Mouse (Mus musculus) kidney, embryonic 15.5 days (tissue): ENCODE measurements at regions not wholly inside any gene's neighbourhood (a gene's known extent, or its start where the extent isn't known, plus 50 kb on each side); places are given as distances from the start of the nearest gene placed in this dataset.

Source experiments
- ATAC-seq: fragments of 200-750 bp; cut with Nextera tagmentation; replicated peaks from 2 replicates; pipeline ENCODE4 v1.8.0; 2017; ENCODE audit warnings: moderate TSS enrichment; ENCODE audit not compliant: low FRiP score
- H3K27ac ChIP-seq: fragments of 300-500 bp; sonication (generic); 2 replicates; pipeline ENCODE4 v1.5.1; 2015; ENCODE audit warnings: mild to moderate bottlenecking, inconsistent platforms
- H3K27me3 ChIP-seq: fragments of 300-500 bp; sonication (generic); 2 replicates; pipeline ENCODE4 v1.6.1; 2015; ENCODE audit warnings: inconsistent platforms
- H3K36me3 ChIP-seq: fragments of 300-500 bp; sonication (generic); 2 replicates; pipeline ENCODE4 v1.6.1; 2015; ENCODE audit warnings: inconsistent platforms
- H3K4me1 ChIP-seq: fragments of 300-500 bp; sonication (generic); 2 replicates; pipeline ENCODE4 v1.6.1; 2015; ENCODE audit warnings: inconsistent platforms
- H3K4me2 ChIP-seq: fragments of 300-500 bp; sonication (generic); 2 replicates; pipeline ENCODE4 v1.6.1; 2015; ENCODE audit warnings: moderate library complexity, mild to moderate bottlenecking, inconsistent platforms
- H3K4me3 ChIP-seq: fragments of 300-500 bp; sonication (generic); replicated peaks from 2 replicates; pipeline ENCODE4 v1.5.1; 2015; ENCODE audit warnings: mild to moderate bottlenecking, inconsistent platforms
- H3K9ac ChIP-seq: fragments of 300-500 bp; sonication (generic); 2 replicates; pipeline ENCODE4 v1.6.1; 2015; ENCODE audit warnings: mild to moderate bottlenecking, inconsistent platforms
- H3K9me3 ChIP-seq: fragments of 300-500 bp; sonication (generic); replicated peaks from 2 replicates; pipeline ENCODE4 v1.6.1; 2016; ENCODE audit warnings: inconsistent platforms
- WGBS: fragments of 180-500 bp; shearing (Covaris S2); methylation state at CpG from one replicate; pipeline ENCODE4 v1.1.7; 2015; ENCODE audit warnings: mixed read lengths; 5-methylcytosine and 5-hydroxymethylcytosine counted together

GRCm38 (mm10) chr17:88190735-88191134 lies 125.6 kb upstream of the Fbxo11 start:
- Histone ChIP-seq H3K9me3 (no peaks in the 10 kb centered on the region), H3K9ac (no peak overlapping the region), H3K4me1 (no peaks in the 10 kb centered on the region), H3K27me3 (no peaks in the 10 kb centered on the region), H3K4me3 (no peak overlapping the region), H3K27ac (no peak overlapping the region), H3K36me3 (no peaks in the 10 kb centered on the region), H3K4me2 (no peak overlapping the region)
- 83% methylated on average over 5 of the region's 5 CpGs for WGBS
- ATAC-seq = no peak

- 71% methylated on average over 2 of the region's 2 CpGs for WGBS
- H3K4me3 ChIP-seq = no peak overlapping the region
- ATAC-seq = no peak
- no peaks in the 10 kb centered on the region for H3K9me3 ChIP-seq
- H3K36me3 ChIP-seq = no peaks in the 10 kb centered on the region
- H3K4me2 ChIP-seq = no peak overlapping the region
- no peak overlapping the region for H3K9ac ChIP-seq
- H3K4me1 ChIP-seq = no peaks in the 10 kb centered on the region
- H3K27me3 ChIP-seq = no peaks in the 10 kb centered on the region
- no peak overlapping the region for H3K27ac ChIP-seq
Observed at GRCm38 (mm10) chr17:88191444-88191843, 126.4 kb upstream of the Fbxo11 start.

- Histone ChIP-seq H3K4me3 (no peak overlapping the region), H3K9ac (no peak overlapping the region), H3K27ac (no peak overlapping the region), H3K4me2 (no peak overlapping the region), H3K27me3 (no peaks in the 10 kb centered on the region), H3K4me1 (no peaks in the 10 kb centered on the region), H3K9me3 (no peaks in the 10 kb centered on the region), H3K36me3 (no peaks in the 10 kb centered on the region)
- ATAC-seq = no peak
- 89% methylated on average over 16 of the region's 16 CpGs for WGBS
Observed at GRCm38 (mm10) chr17:88191930-88192807, 127.1 kb upstream of the Fbxo11 start.

- H3K9ac ChIP-seq = no peak overlapping the region
- H3K4me3 ChIP-seq = no peak overlapping the region
- no peaks in the 10 kb centered on the region for H3K36me3 ChIP-seq
- no peaks in the 10 kb centered on the region for H3K9me3 ChIP-seq
- 93% methylated on average over 5 of the region's 5 CpGs for WGBS
- no peaks in the 10 kb centered on the region for H3K27me3 ChIP-seq
- H3K27ac ChIP-seq = no peak overlapping the region
- H3K4me1 ChIP-seq = no peaks in the 10 kb centered on the region
- no peak overlapping the region for H3K4me2 ChIP-seq
- no peak for ATAC-seq
Observed at GRCm38 (mm10) chr17:88194693-88195092, 129.6 kb upstream of the Fbxo11 start.

- H3K27me3 ChIP-seq = no peaks in the 10 kb centered on the region
- no peak overlapping the region for H3K4me2 ChIP-seq
- H3K4me3 ChIP-seq = no peak overlapping the region
- no peaks in the 10 kb centered on the region for H3K9me3 ChIP-seq
- H3K4me1 ChIP-seq = no peaks in the 10 kb centered on the region
- H3K27ac ChIP-seq = no peak overlapping the region
- no peak overlapping the region for H3K9ac ChIP-seq
- ATAC-seq = no peak
- H3K36me3 ChIP-seq = no peaks in the 10 kb centered on the region
- 82% methylated on average over 2 of the region's 2 CpGs for WGBS
Observed at GRCm38 (mm10) chr17:88195303-88195702, 130.2 kb upstream of the Fbxo11 start.

GRCm38 (mm10) chr17:88195893-88196292 lies 130.8 kb upstream of the Fbxo11 start:
- Histone ChIP-seq H3K9ac (no peak overlapping the region), H3K27me3 (no peaks in the 10 kb centered on the region), H3K27ac (no peak overlapping the region), H3K9me3 (no peaks in the 10 kb centered on the region), H3K36me3 (no peaks in the 10 kb centered on the region), H3K4me2 (no peak overlapping the region), H3K4me3 (no peak overlapping the region), H3K4me1 (no peaks in the 10 kb centered on the region)
- ATAC-seq = no peak
- WGBS = 63% methylated on average over 6 of the region's 6 CpGs

GRCm38 (mm10) chr17:88196322-88196721 lies 131.2 kb upstream of the Fbxo11 start:
- Histone ChIP-seq H3K4me2 (no peak overlapping the region), H3K27me3 (no peaks in the 10 kb centered on the region), H3K9me3 (no peaks in the 10 kb centered on the region), H3K36me3 (no peaks in the 10 kb centered on the region), H3K4me1 (no peaks in the 10 kb centered on the region), H3K27ac (no peak overlapping the region), H3K4me3 (no peak overlapping the region), H3K9ac (no peak overlapping the region)
- ATAC-seq = no peak
- WGBS = 85% methylated on average over 1 of the region's 1 CpGs

GRCm38 (mm10) chr17:88197381-88197780 lies 132.3 kb upstream of the Fbxo11 start:
- Histone ChIP-seq H3K9me3 (no peaks in the 10 kb centered on the region), H3K4me2 (no peak overlapping the region), H3K4me1 (no peaks in the 10 kb centered on the region), H3K27ac (no peak overlapping the region), H3K9ac (no peak overlapping the region), H3K36me3 (no peaks in the 10 kb centered on the region), H3K27me3 (no peaks in the 10 kb centered on the region), H3K4me3 (no peak overlapping the region)
- 50% methylated on average over 3 of the region's 3 CpGs for WGBS
- no peak for ATAC-seq

GRCm38 (mm10) chr17:88201249-88201970 lies 136.3 kb upstream of the Fbxo11 start:
- H3K9me3 ChIP-seq = no peaks in the 10 kb centered on the region
- H3K36me3 ChIP-seq = no peaks in the 10 kb centered on the region
- 83% methylated on average over 12 of the region's 12 CpGs for WGBS
- no peaks in the 10 kb centered on the region for H3K27me3 ChIP-seq
- ATAC-seq = no peak
- no peak overlapping the region for H3K4me3 ChIP-seq
- no peak overlapping the region for H3K9ac ChIP-seq
- no peak overlapping the region for H3K27ac ChIP-seq
- no peak overlapping the region for H3K4me2 ChIP-seq
- H3K4me1 ChIP-seq = no peaks in the 10 kb centered on the region

GRCm38 (mm10) chr17:88202214-88202613 lies 137.1 kb upstream of the Fbxo11 start:
- no peaks in the 10 kb centered on the region for H3K9me3 ChIP-seq
- WGBS = 85% methylated on average over 4 of the region's 4 CpGs
- H3K4me3 ChIP-seq = no peak overlapping the region
- no peak for ATAC-seq
- no peak overlapping the region for H3K27ac ChIP-seq
- no peak overlapping the region for H3K9ac ChIP-seq
- H3K4me2 ChIP-seq = no peak overlapping the region
- H3K4me1 ChIP-seq = no peaks in the 10 kb centered on the region
- H3K27me3 ChIP-seq = no peaks in the 10 kb centered on the region
- no peaks in the 10 kb centered on the region for H3K36me3 ChIP-seq

- no peaks in the 10 kb centered on the region for H3K4me1 ChIP-seq
- H3K4me3 ChIP-seq = no peak overlapping the region
- no peak overlapping the region for H3K4me2 ChIP-seq
- no peaks in the 10 kb centered on the region for H3K36me3 ChIP-seq
- H3K27me3 ChIP-seq = no peaks in the 10 kb centered on the region
- no peak overlapping the region for H3K9ac ChIP-seq
- 75% methylated on average over 1 of the region's 1 CpGs for WGBS
- H3K9me3 ChIP-seq = no peaks in the 10 kb centered on the region
- ATAC-seq = no peak
- no peak overlapping the region for H3K27ac ChIP-seq
Observed at GRCm38 (mm10) chr17:88209565-88209964, 144.5 kb upstream of the Fbxo11 start.

GRCm38 (mm10) chr17:88212121-88212520 lies 147.0 kb upstream of the Fbxo11 start:
- H3K27ac ChIP-seq = no peak overlapping the region
- 64% methylated on average over 7 of the region's 7 CpGs for WGBS
- H3K4me2 ChIP-seq = no peak overlapping the region
- no peaks in the 10 kb centered on the region for H3K36me3 ChIP-seq
- no peak overlapping the region for H3K9ac ChIP-seq
- H3K4me3 ChIP-seq = no peak overlapping the region
- no peaks in the 10 kb centered on the region for H3K4me1 ChIP-seq
- H3K9me3 ChIP-seq = no peaks in the 10 kb centered on the region
- 0 out of 2 replicates have a peak, but pooled peaks have one; percentile 18 for ATAC-seq
- no peaks in the 10 kb centered on the region for H3K27me3 ChIP-seq
